Mouse (Mus musculus): ENCODE data around the gene Pde4b. TPM values are rescaled to one million over a fixed set of nuclear protein-coding genes. Genes with fewer than 3 reads are reported as not detected.

The Pde4b gene
- polyA plus RNA-seq, 1 experiment from 2014 or later = 44.5 TPM

DNA sequence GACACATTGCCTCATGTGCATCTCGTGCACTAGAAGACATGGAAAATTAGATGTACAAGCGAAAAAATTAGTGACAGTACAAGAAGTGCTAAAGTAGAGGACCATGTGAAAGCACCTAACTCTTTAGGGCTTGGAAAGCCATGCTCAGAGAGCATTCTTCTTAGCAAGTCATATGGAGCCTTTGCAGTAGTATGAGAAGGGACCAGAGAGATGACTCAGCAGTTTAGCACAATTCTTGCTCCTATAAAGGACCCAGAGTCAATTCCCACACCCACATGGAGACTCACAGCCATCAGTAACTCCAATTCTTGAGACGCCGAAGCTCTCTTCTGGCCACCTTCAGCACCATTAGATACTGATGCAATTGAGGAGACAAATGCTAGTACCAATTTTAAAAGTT is 525.3 kb downstream of the Pde4b start:
- DNase-seq (ENCODE audit: low spot score) = no peak
- Histone ChIP-seq H3K4me1 (ENCODE audit: insufficient read depth, low read depth, low read length) (no peaks in the 10 kb centered on the region; the same call in 1 of the 2 replicates), H3K9me3 (ENCODE audit: low read length) (no peaks in the 10 kb centered on the region), H3K9ac (replicated peaks; ENCODE audit: low read depth) (no peak overlapping the region), H3K27me3 (replicated peaks; ENCODE audit: insufficient read depth, low read length) (no peaks in the 10 kb centered on the region), H3K4me2 (replicated peaks; ENCODE audit: low read depth, low read length) (no peak overlapping the region), H3K27ac (ENCODE audit: low read length) (no peak overlapping the region), H3K36me3 (ENCODE audit: insufficient read depth, low read length) (no peaks in the 10 kb centered on the region), H3K4me3 (ENCODE audit: low read depth, low read length) (no peak overlapping the region)
- WGBS = 88% methylated on average over 4 of the region's 4 CpGs
- TF ChIP-seq CTCF (IDR thresholded peaks at IDR 0.05) = no peak
- ATAC-seq = no peak

DNA sequence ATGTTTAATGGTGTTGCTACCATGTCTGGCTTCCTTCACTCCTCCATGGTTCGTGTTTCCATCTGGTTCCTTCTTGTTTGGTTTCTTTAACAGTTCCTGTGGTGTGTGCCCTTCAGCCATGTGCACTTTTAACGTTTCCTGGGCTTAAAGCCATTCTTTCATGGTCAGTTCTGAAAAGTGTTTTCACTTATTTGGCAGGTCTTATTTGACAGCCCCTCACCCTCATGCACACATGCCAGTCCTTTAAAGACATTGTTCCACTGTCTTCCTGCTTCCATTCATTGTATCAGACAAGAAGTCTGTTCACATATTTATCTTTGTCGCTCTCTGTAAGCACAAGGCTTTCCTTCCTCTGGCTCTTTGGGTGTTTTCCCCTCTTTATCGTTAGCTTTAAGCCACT is 530.4 kb downstream of the Pde4b start:
- Histone ChIP-seq H3K4me2 (replicated peaks; ENCODE audit: low read depth, low read length) (no peak overlapping the region), H3K9me3 (ENCODE audit: low read length) (no peaks in the 10 kb centered on the region), H3K4me3 (ENCODE audit: low read depth, low read length) (no peak overlapping the region), H3K27ac (ENCODE audit: low read length) (no peak overlapping the region), H3K36me3 (ENCODE audit: insufficient read depth, low read length) (no peaks in the 10 kb centered on the region), H3K4me1 (ENCODE audit: insufficient read depth, low read depth, low read length) (peaks cover 4% of the 10 kb centered on the region; the same call in 1 of the 2 replicates), H3K9ac (replicated peaks; ENCODE audit: low read depth) (no peak overlapping the region), H3K27me3 (replicated peaks; ENCODE audit: insufficient read depth, low read length) (no peaks in the 10 kb centered on the region)
- DNase-seq (ENCODE audit: low spot score) (peak; percentile 33), ATAC-seq (0 out of 2 replicates have a peak, but pooled peaks have one; percentile 38)
- WGBS = 35% methylated on average over 4 of the region's 4 CpGs
- TF ChIP-seq EP300 (IDR thresholded peaks at IDR 0.05) (0 out of 2 replicates have a peak, but pooled peaks have one; percentile 18), CTCF (IDR thresholded peaks at IDR 0.05) (no peak)

DNA sequence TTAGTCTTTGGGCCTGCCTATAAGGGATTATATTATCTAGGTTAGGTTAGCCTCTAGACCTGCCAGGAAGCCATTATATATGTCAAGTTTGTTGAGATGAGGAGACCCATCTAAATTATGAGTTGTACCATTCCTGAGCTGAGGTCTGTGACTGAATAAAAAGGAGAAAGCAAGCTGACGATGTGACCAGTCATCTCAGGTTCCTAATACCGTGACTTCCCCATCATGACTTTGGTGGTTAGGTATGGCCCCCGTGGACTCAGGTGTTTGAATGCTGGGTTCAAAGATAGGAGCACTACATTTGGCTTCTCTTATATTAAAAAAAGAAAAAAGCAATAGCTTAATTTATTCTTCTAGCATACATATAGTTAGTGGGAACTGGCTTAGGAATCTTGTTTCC is 531.3 kb downstream of the Pde4b start:
- Histone ChIP-seq H3K27ac (ENCODE audit: low read length) (no peak overlapping the region), H3K4me3 (ENCODE audit: low read depth, low read length) (no peak overlapping the region), H3K27me3 (replicated peaks; ENCODE audit: insufficient read depth, low read length) (no peaks in the 10 kb centered on the region), H3K4me2 (replicated peaks; ENCODE audit: low read depth, low read length) (no peak overlapping the region), H3K9me3 (ENCODE audit: low read length) (no peaks in the 10 kb centered on the region), H3K4me1 (ENCODE audit: insufficient read depth, low read depth, low read length) (peaks cover 4% of the 10 kb centered on the region; the same call in 1 of the 2 replicates), H3K36me3 (ENCODE audit: insufficient read depth, low read length) (no peaks in the 10 kb centered on the region), H3K9ac (replicated peaks; ENCODE audit: low read depth) (no peak overlapping the region)
- ATAC-seq = no peak
- TF ChIP-seq CTCF (IDR thresholded peaks at IDR 0.05) = no peak
- TF ChIP-seq EP300 (IDR thresholded peaks at IDR 0.05) = no peak
- no peak for DNase-seq (ENCODE audit: low spot score)
- WGBS = 90% methylated on average over 3 of the region's 3 CpGs

DNA sequence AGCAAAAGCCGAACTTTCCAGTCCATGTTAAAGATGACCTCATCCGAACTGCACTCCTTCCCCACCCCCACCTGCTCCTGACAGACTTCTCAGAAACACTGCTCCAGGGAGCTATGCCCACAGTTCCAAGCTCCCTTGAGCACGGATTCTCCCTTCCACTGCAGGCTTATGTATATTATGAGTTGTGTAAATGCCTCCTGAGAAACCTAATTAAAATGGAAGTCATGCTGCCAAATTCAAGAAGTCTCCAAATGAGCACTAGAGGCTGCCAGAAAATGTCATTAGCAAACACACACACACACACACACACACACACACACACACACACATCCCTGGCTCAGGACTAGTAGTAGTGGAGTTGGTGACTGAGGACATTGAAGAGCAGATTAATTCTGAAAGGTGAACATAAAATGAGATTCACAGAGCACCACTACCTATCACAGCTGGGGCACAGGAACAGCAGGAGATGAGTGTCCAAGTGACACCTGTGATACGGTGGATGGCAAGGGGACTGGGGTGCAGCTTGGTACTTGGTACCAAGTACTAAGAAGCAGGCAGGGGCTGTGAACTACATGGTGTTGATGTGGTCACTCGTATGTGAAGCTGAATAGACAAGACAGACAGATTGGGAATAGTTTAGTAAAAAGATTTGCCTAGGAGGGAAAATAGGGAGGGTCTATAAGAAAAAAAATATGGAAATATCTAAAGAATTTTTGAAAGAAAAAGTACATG is 533.0 kb downstream of the Pde4b start:
- H3K4me3 ChIP-seq (ENCODE audit: low read depth, low read length) = no peak overlapping the region
- H3K27me3 ChIP-seq (replicated peaks; ENCODE audit: insufficient read depth, low read length) = no peaks in the 10 kb centered on the region
- H3K9ac ChIP-seq (replicated peaks; ENCODE audit: low read depth) = no peak overlapping the region
- H3K4me2 ChIP-seq (replicated peaks; ENCODE audit: low read depth, low read length) = no peak overlapping the region
- H3K36me3 ChIP-seq (ENCODE audit: insufficient read depth, low read length) = no peaks in the 10 kb centered on the region
- WGBS = 54% methylated on average over 3 of the region's 5 CpGs
- ATAC-seq (no peak), DNase-seq (ENCODE audit: low spot score) (peak; percentile 17)
- H3K9me3 ChIP-seq (ENCODE audit: low read length) = no peaks in the 10 kb centered on the region
- peaks cover 8% of the 10 kb centered on the region; the same call in 1 of the 2 replicates for H3K4me1 ChIP-seq (ENCODE audit: insufficient read depth, low read depth, low read length)
- no peak for TF ChIP-seq CTCF (IDR thresholded peaks at IDR 0.05)
- TF ChIP-seq EP300 (IDR thresholded peaks at IDR 0.05) = no peak
- H3K27ac ChIP-seq (ENCODE audit: low read length) = no peak overlapping the region

DNA sequence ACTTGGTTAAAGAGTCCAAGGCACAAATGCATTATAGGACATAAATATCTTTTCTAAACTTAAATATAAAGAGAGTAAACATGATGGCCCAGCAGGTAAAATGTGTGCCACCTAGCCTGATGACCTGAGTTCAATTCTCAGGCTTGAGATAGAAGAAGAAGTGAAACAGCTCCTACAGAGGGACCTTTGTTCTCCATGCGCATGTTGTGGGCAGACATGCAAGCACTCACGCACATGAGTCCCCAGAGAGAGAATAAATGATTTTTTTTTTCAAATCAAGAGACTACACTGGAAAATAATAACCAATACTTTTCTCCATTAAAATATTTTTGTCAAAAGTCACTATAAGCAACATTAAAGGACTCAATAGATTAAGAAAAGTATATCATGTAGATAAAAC is 533.8 kb downstream of the Pde4b start:
- Histone ChIP-seq H3K4me2 (replicated peaks; ENCODE audit: low read depth, low read length) (no peak overlapping the region), H3K36me3 (ENCODE audit: insufficient read depth, low read length) (no peaks in the 10 kb centered on the region), H3K4me3 (ENCODE audit: low read depth, low read length) (no peak overlapping the region), H3K9me3 (ENCODE audit: low read length) (no peaks in the 10 kb centered on the region), H3K27me3 (replicated peaks; ENCODE audit: insufficient read depth, low read length) (no peaks in the 10 kb centered on the region), H3K27ac (ENCODE audit: low read length) (no peak overlapping the region), H3K4me1 (ENCODE audit: insufficient read depth, low read depth, low read length) (peaks cover 8% of the 10 kb centered on the region; the same call in 1 of the 2 replicates), H3K9ac (replicated peaks; ENCODE audit: low read depth) (no peak overlapping the region)
- ATAC-seq (no peak), DNase-seq (ENCODE audit: low spot score) (no peak)
- WGBS = 83% methylated on average over 2 of the region's 2 CpGs
- no peak for TF ChIP-seq CTCF (IDR thresholded peaks at IDR 0.05)
- no peak for TF ChIP-seq EP300 (IDR thresholded peaks at IDR 0.05)

DNA sequence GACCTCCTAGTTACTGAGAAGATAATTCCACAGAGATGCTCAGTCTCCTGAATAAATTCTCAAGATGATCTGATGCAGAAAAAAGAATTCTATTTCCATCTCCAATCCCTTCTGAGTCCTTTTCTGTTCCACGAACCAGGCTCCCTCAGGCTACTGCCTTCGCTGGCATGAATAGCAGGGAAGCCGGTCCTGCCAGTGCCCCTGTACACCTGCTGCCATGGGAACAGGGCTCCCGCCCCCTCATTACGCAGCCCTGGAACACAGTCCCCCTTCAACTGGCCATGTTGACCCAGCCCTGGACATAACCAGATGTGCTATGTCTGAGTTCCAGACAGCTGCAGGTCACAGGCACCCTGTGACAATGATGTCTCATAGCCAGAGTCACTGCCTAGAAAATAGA is 535.6 kb downstream of the Pde4b start:
- Histone ChIP-seq H3K4me3 (ENCODE audit: low read depth, low read length) (no peak overlapping the region), H3K27me3 (replicated peaks; ENCODE audit: insufficient read depth, low read length) (no peaks in the 10 kb centered on the region), H3K4me1 (ENCODE audit: insufficient read depth, low read depth, low read length) (peaks cover 8% of the 10 kb centered on the region; the same call in 1 of the 2 replicates), H3K9ac (replicated peaks; ENCODE audit: low read depth) (no peak overlapping the region), H3K4me2 (replicated peaks; ENCODE audit: low read depth, low read length) (no peak overlapping the region), H3K36me3 (ENCODE audit: insufficient read depth, low read length) (no peaks in the 10 kb centered on the region), H3K27ac (ENCODE audit: low read length) (no peak overlapping the region), H3K9me3 (ENCODE audit: low read length) (no peaks in the 10 kb centered on the region)
- DNase-seq (ENCODE audit: low spot score) (no peak), ATAC-seq (no peak)
- TF ChIP-seq EP300 (IDR thresholded peaks at IDR 0.05) (no peak), CTCF (IDR thresholded peaks at IDR 0.05) (no peak)
- WGBS = 64% methylated on average over 5 of the region's 5 CpGs

All from lung, postnatal 0 days (tissue).